Mouse (Mus musculus) adrenal gland (tissue): Measurements from ENCODE around the gene Flot1.

Source experiments
- intact Hi-C: fragments of 180-260 bp; cut with DNase I; formaldehyde crosslinking; loops from one replicate; pipeline ENCODE4 v1.15.1; 2025
- microRNA-seq, 2 experiments: library from miRNA; unstranded; fragments of <30 nt; microRNA quantifications; one replicate each; pipeline ENCODE4; 2019

The Flot1 gene

DNA sequence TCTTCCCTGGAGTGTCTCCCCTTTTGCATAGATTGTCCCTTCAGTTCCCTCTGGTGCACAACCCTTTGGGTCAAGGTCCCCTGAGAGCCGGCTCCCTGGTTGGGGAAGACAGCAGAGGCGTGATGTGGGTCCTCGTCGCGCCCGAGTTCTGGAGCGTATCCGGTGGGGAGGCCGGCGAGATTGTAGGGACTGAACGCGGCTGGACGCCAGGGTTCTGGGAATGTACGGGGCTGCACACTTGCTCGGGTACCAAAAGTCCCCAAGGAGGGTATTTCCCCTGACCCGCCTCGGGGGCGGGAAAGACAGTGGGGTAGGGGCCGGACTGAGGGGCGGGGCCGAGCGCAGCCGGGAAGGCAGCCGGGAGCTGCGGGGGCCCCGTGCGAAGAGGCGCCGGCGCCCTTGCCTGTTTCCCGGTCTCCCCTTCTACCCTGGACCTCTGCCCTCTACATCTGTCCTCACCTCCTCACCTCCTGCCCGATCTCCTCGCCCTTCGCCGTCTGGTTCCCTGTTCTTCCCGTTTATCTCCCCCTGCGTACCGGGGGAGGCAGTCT, 43.3 kb downstream of the Flot1 start:
- intact Hi-C loops, result no loop called here

DNA sequence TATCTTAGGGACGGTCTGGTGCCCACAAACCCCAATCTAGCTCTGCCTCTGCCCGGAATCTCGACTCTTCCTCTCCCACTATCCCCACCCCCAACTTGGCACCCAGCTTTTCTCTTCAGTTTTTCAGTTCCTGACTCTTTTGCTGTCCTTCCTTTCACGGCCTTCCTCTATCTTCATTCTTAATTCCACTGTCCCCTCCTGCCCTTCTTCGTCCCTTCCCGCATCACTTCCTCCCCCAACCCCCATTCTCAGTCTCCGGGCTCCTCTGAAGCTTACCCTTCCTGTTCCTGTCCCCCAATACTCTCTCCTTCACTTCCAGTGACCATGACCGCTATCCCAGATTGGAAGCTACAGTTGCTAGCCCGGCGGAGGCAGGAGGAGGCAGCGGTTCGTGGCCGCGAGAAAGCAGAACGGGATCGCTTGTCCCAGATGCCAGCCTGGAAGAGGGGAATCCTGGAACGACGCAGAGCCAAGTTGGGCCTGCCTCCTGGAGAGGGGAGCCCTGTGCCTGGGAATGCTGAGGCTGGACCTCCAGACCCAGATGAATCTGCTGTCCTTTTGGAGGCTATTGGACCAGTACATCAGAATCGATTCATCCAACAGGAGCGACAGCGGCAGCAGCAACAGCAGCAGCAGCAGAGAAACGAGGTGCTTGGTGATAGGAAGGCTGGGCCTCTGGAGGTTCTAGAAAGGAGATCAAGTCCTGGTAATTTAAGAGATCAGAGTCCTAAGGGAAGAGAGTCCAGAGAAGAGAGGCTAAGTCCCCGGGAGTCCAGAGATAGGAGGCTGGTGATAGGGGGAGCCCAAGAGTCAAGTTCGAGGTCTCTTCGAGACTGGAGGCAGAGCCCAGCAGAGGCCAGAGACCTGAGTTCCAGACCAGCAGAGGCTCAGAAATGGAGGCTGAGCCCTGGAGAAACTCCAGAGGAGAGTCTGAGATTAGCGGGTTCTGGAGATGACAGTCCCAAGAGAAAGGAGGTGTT, 44.2 kb downstream of the Flot1 start:
- intact Hi-C loops, result no loop called here

DNA sequence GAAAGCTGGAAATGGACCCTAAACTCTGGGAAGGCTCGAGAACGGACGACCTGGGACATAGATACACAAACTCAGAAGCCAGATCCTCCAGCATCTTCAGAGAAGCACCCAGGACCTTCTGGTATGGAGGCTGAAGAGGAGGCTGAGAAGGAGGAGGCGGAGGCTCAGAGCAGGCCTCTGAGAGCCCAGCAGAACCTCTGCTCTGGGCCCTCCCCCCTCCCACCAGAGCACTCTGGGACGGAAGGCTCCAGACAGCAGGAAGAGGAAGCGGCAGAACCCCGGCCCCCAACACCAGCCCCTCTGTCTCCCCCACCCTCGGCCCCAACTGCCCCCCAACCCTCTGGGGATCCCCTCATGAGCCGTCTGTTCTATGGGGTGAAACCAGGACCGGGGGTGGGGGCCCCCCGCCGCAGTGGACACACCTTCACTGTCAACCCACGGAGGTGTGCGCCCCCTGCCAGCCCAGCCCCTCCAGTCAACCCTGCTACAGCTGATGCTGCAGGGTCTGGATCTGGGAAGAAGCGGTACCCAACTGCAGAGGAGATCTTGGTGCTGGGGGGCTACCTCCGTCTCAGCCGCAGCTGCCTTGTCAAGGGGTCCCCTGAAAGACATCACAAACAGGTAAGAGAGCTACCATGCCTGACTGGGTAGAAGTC, 45.3 kb downstream of the Flot1 start:
- intact Hi-C loops, result no loop called here

DNA sequence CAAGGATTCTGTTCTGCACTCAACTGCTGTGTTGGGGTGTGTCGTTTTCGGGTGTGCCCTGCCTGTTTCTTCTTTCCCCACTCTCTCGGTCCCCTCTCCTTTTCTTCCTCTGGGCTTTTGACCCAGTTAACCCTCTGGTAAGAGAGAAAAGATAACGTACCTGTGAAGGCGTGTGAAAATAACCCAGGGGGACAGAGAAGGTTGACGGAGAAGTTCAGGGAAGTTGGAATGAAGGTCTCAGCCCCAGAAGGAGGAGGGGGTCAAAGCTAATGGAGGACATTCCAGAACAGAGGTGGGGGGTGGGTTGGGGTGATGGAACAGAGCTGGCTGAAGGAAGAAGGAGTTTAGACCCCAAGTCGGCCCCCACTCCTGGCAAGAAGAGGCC, 45.9 kb downstream of the Flot1 start:
- intact Hi-C loops, result no loop called here

DNA sequence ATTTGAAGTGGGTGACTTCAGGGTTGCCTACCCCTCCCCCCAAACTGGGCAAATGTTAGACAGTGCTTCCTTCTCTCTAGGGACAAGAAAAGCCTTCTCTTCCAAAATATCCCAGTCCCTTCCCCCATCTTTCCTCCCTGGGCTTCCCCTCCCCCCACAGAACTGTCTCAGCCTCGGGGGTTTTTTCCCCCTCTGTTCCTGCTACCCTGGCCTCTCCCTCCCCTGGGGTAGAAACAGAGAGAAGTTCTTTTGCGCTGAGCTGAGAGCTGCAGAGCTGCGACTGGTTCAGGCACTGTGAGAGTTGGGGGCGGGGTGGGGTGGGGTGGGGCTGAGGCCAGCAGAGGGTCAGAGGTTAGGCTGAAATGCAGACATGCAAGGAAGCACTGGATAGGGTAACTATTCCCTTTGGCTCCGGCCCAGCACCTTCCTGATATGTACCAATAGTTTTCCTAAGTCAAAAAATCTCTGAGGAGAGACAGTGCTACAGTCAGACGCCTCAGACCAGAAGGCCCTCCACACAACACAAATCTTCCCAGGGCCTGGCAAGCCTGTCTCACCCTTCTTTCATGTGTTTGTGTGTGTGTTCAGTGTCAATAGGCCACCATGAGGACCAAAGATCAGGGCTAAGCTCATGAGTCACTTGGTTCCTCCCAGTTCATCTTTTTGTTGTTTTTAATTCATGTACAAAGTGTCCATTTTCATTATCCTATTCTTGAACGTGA, 46.5 kb downstream of the Flot1 start:
- intact Hi-C loops, result loop anchor here (5.0 kb wide), 2 partner anchors 38 to 132 kb away; no protein-coding TSS in a partner anchor

DNA sequence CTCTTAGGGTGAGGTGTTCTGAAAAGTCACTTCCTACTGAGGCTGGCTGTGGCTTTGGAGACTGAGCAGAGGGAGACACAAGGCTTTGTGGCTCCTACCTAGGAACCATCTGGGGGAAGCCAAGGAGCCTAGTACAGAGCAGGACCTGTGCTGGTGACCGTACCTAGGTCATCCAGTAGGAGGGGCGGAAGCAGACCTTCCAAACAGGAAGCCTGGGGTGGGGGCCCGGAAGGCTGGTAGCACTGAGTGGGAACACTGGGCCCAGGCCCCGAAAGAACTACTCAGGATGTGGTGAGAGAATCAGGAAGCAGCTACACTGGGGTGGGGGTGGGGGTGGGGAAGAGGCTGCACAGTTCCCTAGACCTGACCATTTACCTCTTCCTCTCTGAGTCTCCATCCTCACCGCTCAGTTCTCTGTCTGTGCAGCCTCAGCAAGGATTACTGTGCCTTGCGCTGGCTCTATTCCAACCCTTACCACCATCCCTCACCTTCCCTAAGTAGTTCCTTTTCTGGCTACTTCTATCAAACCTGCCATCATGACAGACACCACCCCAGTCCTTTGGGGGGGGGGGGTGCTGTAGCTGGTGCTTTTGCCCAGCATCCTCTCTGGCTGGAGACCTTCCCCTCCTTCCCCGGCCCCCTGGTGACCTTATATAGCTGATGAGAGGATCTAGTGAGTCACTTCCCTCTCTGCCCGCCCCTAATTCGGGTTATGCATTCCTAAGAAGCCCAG, 47.3 kb downstream of the Flot1 start:
- intact Hi-C loops, result loop anchor here (5.0 kb wide), 2 partner anchors 37 to 133 kb away; no protein-coding TSS in a partner anchor

DNA sequence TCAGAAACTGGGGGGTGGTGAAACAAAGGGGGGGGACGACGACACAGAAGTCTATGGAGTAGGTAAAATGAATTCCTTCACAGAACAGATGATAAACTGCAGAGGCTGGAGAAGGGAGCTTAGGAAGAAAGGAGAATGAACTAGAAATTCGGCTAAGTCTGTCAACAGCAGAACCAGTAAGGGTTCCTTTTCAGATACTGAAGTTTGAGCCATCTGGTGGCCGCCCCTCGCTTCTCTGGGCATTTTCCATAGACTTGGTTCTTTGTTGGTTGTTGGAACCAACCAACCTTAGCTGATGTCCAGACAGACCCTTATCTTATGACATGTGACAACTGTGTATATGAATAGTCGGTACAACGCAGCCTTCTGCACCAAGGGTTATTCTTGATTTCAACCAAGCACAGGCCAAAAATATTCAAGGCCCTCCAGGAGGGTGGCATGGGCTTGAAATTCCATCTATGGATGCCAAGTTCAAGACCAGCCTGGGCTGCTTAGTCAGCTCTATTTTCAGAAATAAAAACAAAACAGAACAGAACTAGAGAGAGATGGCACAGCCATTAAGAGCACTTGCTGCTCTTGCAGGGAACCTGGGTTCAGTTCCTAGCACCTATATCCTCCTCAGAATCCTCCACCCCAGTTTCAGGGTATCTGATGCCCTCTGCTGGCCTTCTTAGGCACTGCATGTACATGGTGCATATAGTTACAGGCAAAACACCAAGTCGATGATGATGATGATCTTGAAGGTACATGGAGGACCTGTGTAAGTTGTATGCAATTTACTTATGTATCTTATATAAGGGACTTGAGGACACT, 48.1 kb downstream of the Flot1 start:
- intact Hi-C loops, result loop anchor here (5.0 kb wide), 2 partner anchors 36 to 134 kb away; no protein-coding TSS in a partner anchor

DNA sequence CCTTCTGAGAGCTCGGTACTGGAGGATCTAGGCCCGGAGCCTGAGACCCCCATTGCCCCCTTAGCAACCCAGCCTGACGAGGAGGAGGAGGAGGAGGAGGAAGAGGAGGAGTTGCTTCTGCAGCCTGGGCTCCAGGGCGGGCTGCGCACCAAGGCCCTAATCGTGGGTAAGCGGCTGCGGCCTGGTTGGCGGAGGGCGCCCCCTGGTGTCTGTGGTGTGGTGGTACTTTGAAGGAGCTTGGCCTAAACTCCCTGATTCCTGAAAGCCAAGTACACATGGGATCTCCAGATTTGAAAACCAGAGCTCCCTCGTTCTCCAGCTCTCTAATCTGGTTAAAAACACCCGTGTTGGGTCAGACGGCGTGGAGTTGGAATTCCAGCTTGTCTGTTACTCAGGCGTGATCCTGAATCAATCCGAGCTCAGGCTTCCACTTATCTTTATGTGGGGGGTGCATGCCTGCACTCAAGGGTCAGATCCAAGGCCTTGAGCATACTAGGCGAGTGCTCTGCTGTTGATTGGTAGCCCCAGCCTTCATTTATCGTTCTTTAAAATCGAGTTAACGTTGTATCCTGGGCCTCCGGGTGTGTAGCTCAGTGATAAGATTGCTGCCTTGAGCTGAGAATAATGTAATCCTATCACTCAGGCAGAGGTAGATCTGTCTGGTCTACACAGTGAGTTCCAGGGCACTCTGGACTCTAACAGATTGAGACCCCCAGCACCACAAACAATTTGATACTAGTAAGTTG, 50.9 kb downstream of the Flot1 start:
- intact Hi-C loops, result loop anchor here (2.0 to 5.0 kb wide), 4 partner anchors 33 to 137 kb away; no protein-coding TSS in a partner anchor

DNA sequence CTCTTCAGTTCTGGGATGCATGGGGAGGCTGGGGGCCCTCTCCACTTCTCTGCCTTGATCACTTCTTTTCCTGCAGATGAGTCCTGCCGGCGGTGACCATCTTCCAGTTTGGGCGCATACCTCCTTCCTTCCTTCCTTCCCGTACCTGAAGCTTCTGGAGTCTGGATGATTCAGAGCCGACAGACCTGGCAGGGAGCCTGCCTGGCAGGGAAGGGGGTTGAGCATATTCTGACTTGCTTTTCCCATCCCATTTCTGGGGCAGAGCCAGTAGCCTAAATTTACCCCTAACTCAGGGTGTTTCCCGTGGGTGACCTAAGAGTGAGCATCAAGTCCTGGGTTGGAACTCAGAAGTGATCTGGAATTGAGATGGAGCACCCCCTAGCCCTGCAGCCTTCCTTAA, 51.7 kb downstream of the Flot1 start:
- intact Hi-C loops, result loop anchor here (2.0 to 5.0 kb wide), 3 partner anchors 33 to 137 kb away; no protein-coding TSS in a partner anchor

DNA sequence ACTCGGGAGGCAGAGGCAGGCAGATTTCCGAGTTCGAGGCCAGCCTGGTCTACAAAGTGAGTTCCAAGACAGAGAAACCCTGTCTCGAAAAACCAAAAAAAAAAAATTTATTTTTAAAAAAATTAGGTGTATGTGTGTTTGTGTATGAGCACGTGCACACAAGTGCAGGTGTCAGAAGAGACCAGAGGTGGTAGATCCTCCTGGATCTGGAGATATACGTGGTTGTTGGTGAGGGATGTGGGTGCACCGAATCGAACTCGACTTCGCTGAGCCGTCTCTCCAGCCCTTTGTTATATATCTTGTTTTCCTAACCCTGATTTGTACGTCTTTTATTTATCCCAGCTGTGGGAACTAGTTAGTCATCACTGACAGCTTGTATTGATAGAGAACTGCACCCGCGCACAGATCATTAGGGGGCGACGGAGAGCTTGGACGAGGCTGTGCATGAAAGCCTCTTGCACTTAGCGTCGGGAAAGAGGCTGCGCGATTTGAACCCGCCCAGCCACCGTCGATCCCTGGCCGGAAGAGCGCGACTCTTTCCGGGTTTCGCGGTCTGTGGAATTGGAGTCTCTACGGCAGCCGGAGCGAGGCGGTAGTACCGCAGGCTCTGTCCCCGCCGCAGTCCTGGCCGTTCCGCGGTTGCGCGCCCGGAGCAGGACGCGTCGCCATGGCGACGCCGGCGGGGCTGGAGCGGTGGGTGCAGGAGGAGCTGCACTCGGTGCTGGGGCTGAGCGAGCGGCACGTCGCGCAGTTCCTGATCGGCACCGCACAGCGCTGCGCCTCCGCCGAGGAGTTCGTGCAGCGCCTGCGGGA, 56.4 kb downstream of the Flot1 start, which contains the start of gene Dhx16:
Dhx16 (plus strand) TSS at position 575 of the 813 bp plus-strand sequence.
- intact Hi-C loops, result no loop called here

Small RNAs within 50 kb of the gene (microRNA-seq; reads per million reads assigned to microRNA genes)
- gene Gm28033, result 0.11 to 0.25 reads per million in 2 experiments
